Mouse (Mus musculus) right cerebral cortex, postnatal 4 days (tissue): ENCODE results near the gene Bpifb4.

Experiments used
- DNase-seq: peaks from one replicate; pipeline ENCODE4 v3.0.0-alpha.2; 2022

Bpifb4 gene

DNA sequence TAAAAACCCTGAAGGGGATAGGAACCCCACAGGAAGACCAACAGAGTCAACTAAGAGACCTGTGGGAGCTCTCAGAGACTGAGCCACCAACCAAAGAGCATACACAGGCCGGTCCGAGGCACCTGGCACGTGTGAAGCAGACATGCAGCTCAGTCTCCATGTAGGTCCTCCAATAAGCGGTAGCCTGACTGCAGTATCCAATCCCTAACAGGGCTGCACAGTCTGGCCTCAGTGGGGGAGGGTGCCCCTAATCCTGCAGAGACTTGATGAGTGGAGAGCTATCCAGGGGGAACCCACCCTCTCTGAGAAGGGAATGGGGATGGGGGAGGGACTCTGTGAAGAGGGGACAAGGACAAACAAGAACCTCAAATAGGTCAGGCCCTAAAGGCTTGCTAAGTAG, 67.7 kb downstream of the Bpifb4 start:
- DNase-seq: no peak

- peak; percentile 10 for DNase-seq
Observed at GRCm38 (mm10) chr2:154006331-154006730, 68.3 kb downstream of the Bpifb4 start.

DNA sequence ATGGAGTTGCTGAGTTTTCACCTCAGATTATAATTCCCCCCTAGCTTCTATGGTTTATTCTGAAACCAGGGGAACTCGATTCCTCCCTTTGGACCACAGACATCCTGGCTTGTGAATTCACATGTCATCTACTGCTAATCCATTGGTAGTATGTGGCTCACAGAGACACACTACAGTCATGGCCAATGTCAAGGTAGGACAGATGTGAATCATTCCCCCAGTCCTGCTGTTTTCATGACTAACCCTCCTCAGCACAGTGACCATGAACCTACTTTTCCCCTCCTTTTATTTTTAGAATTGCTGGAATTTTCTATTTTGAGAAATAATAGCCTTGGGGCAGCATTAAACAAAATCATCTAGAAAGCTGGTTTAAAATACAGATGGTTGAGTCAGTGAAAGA, 69.4 kb downstream of the Bpifb4 start:
- DNase-seq: no peak

DNA sequence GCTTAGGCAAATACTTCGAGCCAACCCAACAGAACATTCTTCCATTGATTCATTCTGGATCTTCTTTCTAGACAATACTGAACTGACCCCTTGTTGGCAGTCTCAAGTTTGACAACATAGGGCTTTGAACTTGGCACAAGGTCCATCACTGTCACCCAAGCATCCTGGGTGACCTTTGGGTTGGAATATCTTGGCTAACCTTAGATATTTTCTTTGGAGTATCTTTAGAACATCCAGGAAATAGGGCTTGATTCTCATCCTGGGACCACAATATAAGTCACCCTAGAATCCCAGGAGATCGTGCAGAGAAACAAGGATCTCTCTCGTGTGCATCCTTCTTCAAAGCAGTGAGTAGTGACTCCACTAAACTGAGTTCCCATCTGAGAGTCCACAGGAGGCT, 70.0 kb downstream of the Bpifb4 start, which contains the start of gene Bpifa2:
Bpifa2 (plus strand) TSS at position 301 of the 400 bp plus-strand sequence.
- no peak for DNase-seq
